Mouse (Mus musculus) testis, adult 2 months (tissue): ENCODE results near the gene Shroom3. TPM values are rescaled to one million over a fixed set of nuclear protein-coding genes. Genes with fewer than 3 reads are reported as not detected.

Experiments used
- H3K27ac ChIP-seq: fragments of 200-500 bp; 2 replicates; pipeline ENCODE4 v1.5.1; 2012; ENCODE audit warnings: low read depth, low read length; ENCODE audit not compliant: control insufficient read depth, insufficient read depth
- H3K27me3 ChIP-seq: fragments of 200-500 bp; 2 replicates; pipeline ENCODE4 v1.6.1; 2012; ENCODE audit warnings: mild to moderate bottlenecking, low read length, moderate library complexity; ENCODE audit not compliant: control insufficient read depth, insufficient read depth
- H3K36me3 ChIP-seq: fragments of 200-500 bp; 2 replicates; pipeline ENCODE4 v1.6.1; 2012; ENCODE audit warnings: mild to moderate bottlenecking, low read length; ENCODE audit not compliant: control insufficient read depth, insufficient read depth
- H3K4me1 ChIP-seq: fragments of 200-500 bp; 2 replicates; pipeline ENCODE4 v1.6.1; 2012; ENCODE audit warnings: low read length; ENCODE audit not compliant: control insufficient read depth, insufficient read depth
- H3K4me3 ChIP-seq: fragments of 200-500 bp; 2 replicates; pipeline ENCODE4 v1.5.1; 2012; ENCODE audit warnings: low read depth, mild to moderate bottlenecking, low read length, moderate library complexity, mixed read lengths; ENCODE audit not compliant: control insufficient read depth
- CTCF ChIP-seq: fragments of 200-500 bp; IDR thresholded peaks from 2 replicates; pipeline ENCODE4 v1.5.1; 2012; ENCODE audit warnings: low read depth, mild to moderate bottlenecking, inconsistent platforms, low read length, moderate library complexity; ENCODE audit not compliant: control insufficient read depth, insufficient read depth, insufficient replicate concordance
- POLR2A ChIP-seq: fragments of 200-500 bp; IDR thresholded peaks from 2 replicates; pipeline ENCODE4 v1.6.1; 2012; ENCODE audit warnings: low read depth, mild to moderate bottlenecking, inconsistent platforms, low read length, moderate library complexity; ENCODE audit not compliant: control insufficient read depth
- polyA plus RNA-seq: library from polyadenylated mRNA; depleted of rRNA; stranded (reverse); fragments of >200 nt; gene quantifications from 2 replicates; pipeline ENCODE4 v1.2.3, GENCODE M21; 2012

Gene Shroom3
- polyA plus RNA-seq, 1 experiment, result 25.6 TPM

DNA sequence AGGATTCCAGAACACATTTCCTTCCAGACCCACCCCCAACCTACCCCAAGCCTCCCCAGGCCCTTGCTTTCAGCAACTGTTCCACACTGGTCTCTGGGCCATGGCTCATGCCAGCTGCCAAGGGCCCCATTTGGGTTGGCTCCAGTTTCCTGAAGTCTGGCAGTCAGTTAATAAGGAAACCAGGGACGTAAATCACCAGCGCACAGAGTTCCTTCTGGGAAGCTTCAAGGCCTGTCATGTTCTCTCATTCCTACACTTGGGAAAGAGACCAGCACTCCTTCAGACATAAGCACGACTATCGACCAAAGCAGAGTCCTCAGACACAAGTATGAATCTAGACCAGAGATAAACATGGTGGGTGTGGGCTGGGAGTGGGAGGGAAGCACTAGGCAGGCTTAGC lies 202.9 kb downstream of the Shroom3 start:
- H3K27me3 ChIP-seq, result no peaks in the 10 kb centered on the region
- no peak for TF ChIP-seq CTCF
- TF ChIP-seq POLR2A, result no peak
- no peak overlapping the region for H3K27ac ChIP-seq
- peaks cover 2% of the 10 kb centered on the region; the same call in 1 of the 2 replicates for H3K4me1 ChIP-seq
- H3K36me3 ChIP-seq, result no peaks in the 10 kb centered on the region
- H3K4me3 ChIP-seq, result no peak overlapping the region

- Histone ChIP-seq H3K4me1 (peaks cover 2% of the 10 kb centered on the region; the same call in 1 of the 2 replicates), H3K27ac (no peak overlapping the region)
Observed at GRCm38 (mm10) chr5:92887501-92887900, 204.3 kb downstream of the Shroom3 start.

GRCm38 (mm10) chr5:92888628-92889241 lies 205.5 kb downstream of the Shroom3 start:
- no peaks in the 10 kb centered on the region for H3K36me3 ChIP-seq
- no peak overlapping the region for H3K27ac ChIP-seq

More at GRCm38 (mm10) chr5:92887501-92887900, 204.3 kb downstream of the Shroom3 start:
- H3K4me3 ChIP-seq, result no peak overlapping the region
- TF ChIP-seq POLR2A (no peak), CTCF (no peak)
- no peaks in the 10 kb centered on the region for H3K36me3 ChIP-seq
- no peaks in the 10 kb centered on the region for H3K27me3 ChIP-seq

DNA sequence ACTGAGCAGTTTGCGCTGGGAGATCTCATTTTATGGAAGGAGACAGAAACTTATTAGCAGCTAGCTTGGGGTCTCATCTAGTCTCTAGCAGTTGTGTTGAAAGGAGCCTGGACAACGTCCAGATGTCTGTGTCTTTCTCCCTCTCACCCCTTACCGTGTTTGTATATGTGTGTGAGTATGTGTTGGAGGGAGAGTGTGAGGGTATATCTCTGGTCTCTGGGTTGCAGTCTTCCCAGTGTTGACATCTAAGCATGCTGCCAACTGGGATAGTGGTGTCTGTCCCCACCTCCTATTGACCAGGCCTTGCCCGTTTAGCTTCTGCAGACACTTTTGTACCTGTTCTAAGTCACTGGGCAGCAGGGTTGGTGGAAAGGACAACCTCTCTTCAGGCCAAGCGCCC lies 207.7 kb downstream of the Shroom3 start:
- Histone ChIP-seq H3K27ac (no peak overlapping the region), H3K4me1 (peaks cover 2% of the 10 kb centered on the region; the same call in 1 of the 2 replicates), H3K36me3 (no peaks in the 10 kb centered on the region), H3K27me3 (no peaks in the 10 kb centered on the region), H3K4me3 (no peak overlapping the region)
- TF ChIP-seq CTCF, result no peak
- TF ChIP-seq POLR2A, result no peak

More at GRCm38 (mm10) chr5:92888628-92889241, 205.5 kb downstream of the Shroom3 start:
- TF ChIP-seq POLR2A, result no peak
- no peak overlapping the region for H3K4me3 ChIP-seq
- peaks cover 2% of the 10 kb centered on the region; the same call in 1 of the 2 replicates for H3K4me1 ChIP-seq
- no peaks in the 10 kb centered on the region for H3K27me3 ChIP-seq

DNA sequence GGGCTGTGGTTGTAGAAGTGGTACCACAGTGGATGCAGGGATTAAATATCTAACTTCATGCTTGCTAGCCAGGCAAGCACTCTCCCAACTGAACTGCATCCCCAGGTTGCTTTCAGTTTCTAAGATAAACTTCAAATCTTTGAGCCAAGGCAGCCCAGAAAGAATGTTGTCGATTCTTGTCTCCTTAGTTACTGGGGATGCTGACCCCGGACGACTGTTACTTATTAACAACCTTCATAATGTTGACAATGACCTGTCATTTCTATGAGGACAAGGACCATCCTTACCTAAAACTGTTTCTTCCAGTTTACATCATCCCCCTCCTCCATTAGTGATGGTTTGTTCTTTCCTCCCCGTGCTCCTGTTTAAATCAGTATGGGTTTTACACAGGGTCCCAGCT lies 210.0 kb downstream of the Shroom3 start:
- no peaks in the 10 kb centered on the region for H3K27me3 ChIP-seq
- H3K36me3 ChIP-seq, result no peaks in the 10 kb centered on the region
- no peak for TF ChIP-seq CTCF
- no peak for TF ChIP-seq POLR2A
- H3K27ac ChIP-seq, result no peak overlapping the region
- H3K4me1 ChIP-seq, result peaks cover 7% of the 10 kb centered on the region
- H3K4me3 ChIP-seq, result no peak overlapping the region

DNA sequence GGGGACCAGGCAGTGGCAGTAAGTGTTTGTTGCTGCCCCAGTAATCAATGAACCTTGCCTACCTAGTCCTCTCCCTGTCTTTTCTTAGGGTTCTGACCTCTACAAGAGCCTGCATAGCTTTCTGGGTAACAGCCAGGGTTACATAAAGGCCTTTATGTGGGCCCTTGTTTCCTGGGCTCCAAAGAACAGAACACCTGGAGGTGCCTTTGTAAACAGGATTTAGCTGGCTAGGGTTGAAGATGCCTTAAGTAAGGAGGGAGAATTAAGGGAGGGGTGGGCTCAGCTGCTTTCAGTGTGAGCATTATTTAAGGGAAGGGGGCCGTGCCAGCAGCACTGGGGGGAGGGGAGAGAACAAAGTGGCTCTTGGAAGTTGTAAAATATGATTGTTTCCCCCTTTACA lies 210.5 kb downstream of the Shroom3 start:
- Histone ChIP-seq H3K4me3 (no peak overlapping the region), H3K27me3 (no peaks in the 10 kb centered on the region), H3K4me1 (peaks cover 11% of the 10 kb centered on the region), H3K27ac (no peak overlapping the region), H3K36me3 (no peaks in the 10 kb centered on the region)
- TF ChIP-seq CTCF (no peak), POLR2A (no peak)

DNA sequence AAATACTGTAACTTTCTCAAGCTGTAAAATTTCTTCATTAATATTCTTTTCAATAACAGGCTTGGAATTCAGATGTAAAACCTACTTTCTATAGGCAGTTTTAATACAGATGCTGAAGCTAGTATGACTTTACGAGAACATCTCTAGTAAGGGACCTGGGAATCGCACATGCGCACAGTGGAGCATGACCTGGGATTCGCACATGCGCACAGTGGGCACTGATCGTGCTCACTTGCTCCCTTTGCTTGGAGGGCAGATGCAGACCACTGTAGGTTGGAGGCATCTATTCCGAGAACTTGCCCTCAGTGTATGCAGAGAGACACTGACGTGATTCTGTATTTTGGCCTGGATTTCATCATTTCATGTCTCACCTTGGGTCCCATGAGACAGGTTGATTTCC lies 212.6 kb downstream of the Shroom3 start:
- H3K36me3 ChIP-seq, result no peaks in the 10 kb centered on the region
- H3K4me1 ChIP-seq, result peaks cover 17% of the 10 kb centered on the region
- H3K4me3 ChIP-seq, result no peak overlapping the region
- H3K27ac ChIP-seq, result no peak overlapping the region
- no peaks in the 10 kb centered on the region for H3K27me3 ChIP-seq
- no peak for TF ChIP-seq CTCF
- TF ChIP-seq POLR2A, result no peak
